Comparison of ENCODE assay signal across 21 mouse cellular contexts in the genomic region with DNA sequence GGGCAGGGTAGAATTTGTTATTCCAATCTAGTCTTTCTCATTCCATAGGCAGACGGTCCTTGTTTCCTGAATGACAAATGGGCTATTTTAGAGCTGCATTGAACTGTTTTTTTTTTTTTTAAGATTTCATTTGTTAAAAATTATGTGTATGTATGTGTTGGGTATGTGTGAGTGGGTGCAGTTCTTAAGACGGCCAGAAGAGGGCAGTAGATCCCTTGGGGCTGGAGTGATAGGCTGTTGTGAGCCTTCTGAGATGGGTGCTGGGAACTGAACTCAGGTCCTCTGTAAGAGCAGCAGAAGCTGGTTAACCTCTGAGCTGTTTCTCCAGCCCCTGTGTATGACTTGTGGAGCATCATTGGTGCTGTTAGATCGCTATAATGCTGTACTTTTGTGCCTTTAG.
DNase-seq lines count a peak whose midpoint lies in the region; ATAC-seq and TF ChIP-seq lines count a peak whose summit lies in the region.
"Had no signal": no experiment of that assay in that cellular context is flagged by ENCODE, and none has a peak within 500 bp of the region (broad histone marks: within the 10 kb centered on the region; RNA-seq: fewer than 3 reads in every experiment).

No protein-coding gene starts in this region.

- WGBS in liver, embryonic 14.5 days (ENCODE audit: insufficient replicate concordance) = 49% methylated on average over 3 of the region's 3 CpGs
- 81% methylated on average over 3 of the region's 3 CpGs for WGBS in liver, embryonic 11.5 days

- H3K4me1 ChIP-seq in liver, embryonic 14.5 days (replicated peaks; ENCODE audit: control insufficient read depth in 2 of 2, insufficient read depth in 2 of 2, low read length in 1 of 2) = no peaks in the 10 kb centered on the region
- no peaks in the 10 kb centered on the region for H3K4me1 ChIP-seq in liver, embryonic 11.5 days (replicated peaks; ENCODE audit: control insufficient read depth, insufficient read depth, low read length)
- peaks cover 8% of the 10 kb centered on the region; the same call in 1 of the 2 replicates for H3K4me1 ChIP-seq in E14TG2a.4 (replicated peaks; ENCODE audit: low read depth, low read length)
- H3K4me1 ChIP-seq: intestine, embryonic 15.5 days had no signal

- no peak for ATAC-seq in liver, embryonic 14.5 days (ENCODE audit: insufficient read depth)
- ATAC-seq in liver, embryonic 11.5 days (replicated peaks; ENCODE audit: low FRiP score) = no peak
- no peak for ATAC-seq in megakaryocyte, adult 5-6 weeks (ENCODE audit: poor library complexity, severe bottlenecking)
- ATAC-seq: intestine, embryonic 15.5 days had no signal

- no peak overlapping the region for H3K4me3 ChIP-seq in liver, embryonic 14.5 days (ENCODE audit: insufficient read depth in 1 of 2, low read depth in 2 of 2, low read length in 2 of 2)
- no peak overlapping the region for H3K4me3 ChIP-seq in liver, embryonic 11.5 days (ENCODE audit: low read depth, low read length)
- no peak overlapping the region for H3K4me3 ChIP-seq in E14TG2a.4 (replicated peaks; ENCODE audit: low read length)
- H3K4me3 ChIP-seq: embryonic facial prominence, embryonic 10.5 days; heart, embryonic 10.5 days; hindbrain, embryonic 13.5 days; intestine, embryonic 15.5 days; kidney, embryonic 15.5 days; midbrain, embryonic 12.5 days had no signal

- TF ChIP-seq CTCF in liver, embryonic 14.5 days (IDR thresholded peaks at IDR 0.05; ENCODE audit: low read depth) = peak; percentile 45
- TF ChIP-seq CTCF in E14TG2a.4 (conservative IDR thresholded peaks at IDR 0.05; ENCODE audit: low read length) = peak; percentile 71

- H3K4me2 ChIP-seq in liver, embryonic 14.5 days (ENCODE audit: low read depth) = no peak overlapping the region
- H3K4me2 ChIP-seq in liver, embryonic 11.5 days = no peak overlapping the region
- H3K4me2 ChIP-seq: hindbrain, embryonic 13.5 days; intestine, embryonic 15.5 days; kidney, embryonic 15.5 days; midbrain, embryonic 12.5 days had no signal

- DNase-seq in heart, adult 11 months = peak; percentile 49
- DNase-seq in heart, adult 18-20 months = no peak
- no peak for DNase-seq in liver, embryonic 14.5 days (ENCODE audit: low read depth in 3 of 3, low spot score in 3 of 3)
- no peak for DNase-seq in liver, embryonic 11.5 days (ENCODE audit: low spot score)
- peak; percentile 19 for DNase-seq in R1 (ENCODE audit: low read depth, low spot score)
- DNase-seq: adrenal gland, postnatal 14 days; cerebellum, adult 11-12 months; cerebellum, postnatal 36 days; gastrocnemius, postnatal 25 days; lung, adult 18-20 months; thymus, adult 18-20 months had no signal

- H3K36me3 ChIP-seq in liver, embryonic 14.5 days (replicated peaks; ENCODE audit: control insufficient read depth, insufficient read depth, low read depth) = no peaks in the 10 kb centered on the region
- H3K36me3 ChIP-seq in liver, embryonic 11.5 days (ENCODE audit: control insufficient read depth, insufficient read depth, low read length) = no peaks in the 10 kb centered on the region
- H3K36me3 ChIP-seq in E14TG2a.4 (ENCODE audit: insufficient read depth, low read length) = no peaks in the 10 kb centered on the region
- H3K36me3 ChIP-seq: intestine, embryonic 15.5 days; kidney, embryonic 15.5 days; midbrain, embryonic 12.5 days had no signal

- H3K27me3 ChIP-seq in liver, embryonic 14.5 days (ENCODE audit: control insufficient read depth, insufficient read depth, low read length) = no peaks in the 10 kb centered on the region
- H3K27me3 ChIP-seq in liver, embryonic 11.5 days (replicated peaks; ENCODE audit: control insufficient read depth, insufficient read depth, low read length) = no peaks in the 10 kb centered on the region
- no peaks in the 10 kb centered on the region for H3K27me3 ChIP-seq in E14TG2a.4 (ENCODE audit: insufficient read depth, low read length)
- H3K27me3 ChIP-seq: CH12.LX; hindbrain, embryonic 13.5 days; intestine, embryonic 15.5 days; kidney, embryonic 15.5 days; midbrain, embryonic 12.5 days had no signal

- H3K27ac ChIP-seq in liver, embryonic 14.5 days = no peak overlapping the region
- no peak overlapping the region for H3K27ac ChIP-seq in liver, embryonic 11.5 days (ENCODE audit: low read depth, low read length)
- H3K27ac ChIP-seq: embryonic facial prominence, embryonic 10.5 days; heart, embryonic 10.5 days; hindbrain, embryonic 13.5 days; intestine, embryonic 15.5 days; kidney, embryonic 15.5 days; macrophage; midbrain, embryonic 12.5 days had no signal

- no peak for TF ChIP-seq EP300 in liver, embryonic 14.5 days (IDR thresholded peaks at IDR 0.05; ENCODE audit: low read depth)

- no peak overlapping the region for H3K9ac ChIP-seq in liver, embryonic 14.5 days (replicated peaks)
- no peak overlapping the region for H3K9ac ChIP-seq in liver, embryonic 11.5 days (ENCODE audit: low read depth, low read length)
- H3K9ac ChIP-seq: hindbrain, embryonic 13.5 days; intestine, embryonic 15.5 days; kidney, embryonic 15.5 days; midbrain, embryonic 12.5 days had no signal

- peaks cover 3% of the 10 kb centered on the region; the same call in 1 of the 2 replicates for H3K9me3 ChIP-seq in liver, embryonic 14.5 days (ENCODE audit: control insufficient read depth, low read length)
- no peaks in the 10 kb centered on the region; the same call in 1 of the 2 replicates for H3K9me3 ChIP-seq in liver, embryonic 11.5 days (ENCODE audit: control insufficient read depth, low read length)
- peaks cover 10% of the 10 kb centered on the region for H3K9me3 ChIP-seq in E14TG2a.4 (ENCODE audit: low read length)
- H3K9me3 ChIP-seq: hindbrain, embryonic 13.5 days; intestine, embryonic 15.5 days had no signal

Comparison
In these comparisons a context has a peak if more than half of its experiments do, and no peak if none do; other contexts are left out.
1. DNase-seq: peak in heart, adult 11 months (single experiment) and R1 (single experiment); none in heart, adult 18-20 months (0 of 2), liver, embryonic 14.5 days (0 of 3) and liver, embryonic 11.5 days (single experiment).